Mouse (Mus musculus): ENCODE results near the gene 1700029J07Rik.
A peak's percentile ranks its signal among the peaks of the same experiment; 100 is the strongest.

Gene 1700029J07Rik

DNA sequence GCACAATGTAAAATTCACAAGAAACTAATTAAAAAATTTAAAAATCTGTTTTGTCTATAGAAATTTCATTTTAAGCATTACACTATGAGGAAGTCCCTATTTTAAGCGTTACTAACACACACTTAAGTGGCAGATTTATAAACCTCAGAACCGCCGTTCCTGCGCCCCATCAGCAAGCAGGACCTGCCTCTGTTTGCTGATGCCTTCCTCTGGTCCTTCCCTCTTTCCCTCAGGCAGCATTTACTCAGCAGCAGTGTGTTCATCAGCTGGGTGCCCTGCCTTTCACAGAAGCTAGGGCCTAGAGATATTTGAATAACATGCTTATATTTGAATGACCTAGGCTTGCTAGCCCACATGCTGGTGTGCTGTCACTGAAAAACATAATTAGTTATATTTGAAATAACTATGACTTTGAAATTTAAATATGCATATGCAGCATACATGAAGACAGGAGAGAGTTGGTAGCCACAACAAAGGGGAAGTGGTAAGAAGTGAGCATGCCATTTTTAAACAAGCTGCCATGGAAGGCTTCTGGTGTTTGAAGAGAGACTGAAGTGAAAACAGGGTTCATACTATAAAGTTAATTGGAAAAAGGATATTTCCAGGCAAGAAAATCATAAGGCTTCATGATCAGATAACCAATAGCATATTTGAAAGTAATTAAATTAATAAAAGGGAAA, 15.7 kb upstream of the 1700029J07Rik start:
- no peak for TF ChIP-seq GATA4 (IDR thresholded peaks at IDR 0.05; ENCODE audit: insufficient replicate concordance, low read length)

DNA sequence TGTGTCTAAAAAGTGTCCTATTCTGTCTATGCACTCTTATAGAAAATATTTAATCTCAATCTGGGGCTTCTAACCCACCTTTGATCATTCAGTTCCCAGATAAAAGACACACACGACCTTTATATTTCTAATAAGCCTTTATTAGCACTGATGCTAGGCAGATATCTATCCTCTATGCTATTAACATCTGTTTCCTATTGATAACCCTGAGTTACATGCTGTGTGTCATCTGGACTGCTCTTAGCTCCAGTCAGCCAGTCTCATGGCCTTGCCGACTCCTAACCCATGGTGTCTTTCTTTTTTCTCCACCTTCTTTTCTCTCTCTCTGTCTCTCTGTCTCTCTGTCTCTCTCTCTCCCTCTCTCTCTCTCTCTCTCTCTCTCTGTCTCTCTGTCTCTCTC, 13.1 kb upstream of the 1700029J07Rik start:
- TF ChIP-seq GATA4 (IDR thresholded peaks at IDR 0.05; ENCODE audit: insufficient replicate concordance, low read length) = no peak

DNA sequence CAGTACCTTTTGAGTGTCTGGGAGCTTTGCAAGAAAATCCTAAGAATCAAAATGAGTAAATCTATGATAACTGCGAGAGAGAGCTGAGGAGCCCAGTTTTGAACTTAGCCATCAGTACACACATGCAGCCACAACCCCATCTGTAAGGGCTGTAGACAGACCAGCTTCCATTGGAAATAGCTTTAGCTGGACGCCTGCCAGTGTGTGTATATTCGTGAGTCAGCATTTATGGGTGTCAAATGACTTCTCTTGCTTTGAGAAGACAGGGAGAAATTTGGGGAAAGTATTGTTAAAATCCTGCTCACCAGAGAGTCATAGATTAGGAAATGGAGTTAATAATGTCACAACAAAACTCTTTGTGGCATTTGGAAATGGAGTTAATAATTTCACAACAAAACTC, 11.6 kb upstream of the 1700029J07Rik start:
- no peak for TF ChIP-seq GATA4 (IDR thresholded peaks at IDR 0.05; ENCODE audit: insufficient replicate concordance, low read length)

DNA sequence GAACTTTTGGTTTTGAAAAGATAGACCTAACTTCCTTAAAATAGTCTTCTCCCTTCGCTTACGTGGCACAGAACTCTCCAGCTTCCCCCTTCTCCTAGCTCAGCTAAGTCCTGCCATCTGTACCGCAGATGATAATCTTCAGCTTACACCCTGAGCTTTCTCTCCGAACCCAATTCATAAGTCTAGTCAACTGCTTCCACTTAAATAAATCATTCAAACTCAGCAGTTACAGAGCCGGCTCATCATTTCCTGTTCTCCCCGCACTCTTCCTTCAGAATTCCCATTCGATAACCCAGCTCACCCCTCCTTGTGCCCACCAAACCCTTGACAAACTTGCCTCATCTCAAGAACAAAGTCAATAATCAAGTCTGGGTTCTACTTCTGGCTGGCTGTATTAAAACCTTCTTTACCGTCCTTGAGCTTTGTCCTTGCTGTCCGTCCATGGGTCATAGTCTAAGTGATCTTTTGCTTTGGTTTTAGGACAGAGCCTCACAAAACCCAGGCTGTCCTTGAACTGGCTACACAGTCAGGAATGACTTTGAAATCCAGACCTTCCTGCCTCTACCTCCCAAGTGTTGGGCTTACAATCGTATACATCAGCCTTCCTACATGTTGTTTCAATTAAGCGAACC, 901 bp upstream of the 1700029J07Rik start:
- no peak for TF ChIP-seq GATA4 (IDR thresholded peaks at IDR 0.05; ENCODE audit: insufficient replicate concordance, low read length)

DNA sequence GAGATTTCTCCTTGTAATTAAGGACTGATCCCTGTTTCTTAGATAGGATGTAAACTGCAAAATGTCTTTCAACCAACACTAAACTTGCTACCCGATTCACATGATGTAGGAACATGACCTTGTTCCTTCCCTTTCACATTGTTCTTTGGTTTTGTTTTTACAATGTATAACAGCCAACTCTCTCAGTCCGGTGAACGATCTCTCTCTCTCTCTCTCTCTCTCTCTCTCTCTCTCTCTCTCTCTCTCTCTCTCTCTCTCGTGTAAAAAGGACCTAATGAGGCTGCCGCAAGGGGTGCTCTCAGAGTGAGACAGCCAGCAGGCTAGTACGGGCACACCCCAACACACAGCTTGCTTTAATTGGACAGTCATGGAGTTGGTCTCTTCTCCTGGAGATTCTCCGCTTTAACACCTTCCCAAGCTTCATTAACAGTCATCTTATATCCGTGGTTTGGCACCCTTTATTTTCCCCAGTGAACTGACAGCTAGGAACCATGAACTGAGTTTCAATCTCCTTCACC, 1.0 kb downstream of the 1700029J07Rik start:
- TF ChIP-seq GATA4 (IDR thresholded peaks at IDR 0.05; ENCODE audit: insufficient replicate concordance, low read length) = no peak

DNA sequence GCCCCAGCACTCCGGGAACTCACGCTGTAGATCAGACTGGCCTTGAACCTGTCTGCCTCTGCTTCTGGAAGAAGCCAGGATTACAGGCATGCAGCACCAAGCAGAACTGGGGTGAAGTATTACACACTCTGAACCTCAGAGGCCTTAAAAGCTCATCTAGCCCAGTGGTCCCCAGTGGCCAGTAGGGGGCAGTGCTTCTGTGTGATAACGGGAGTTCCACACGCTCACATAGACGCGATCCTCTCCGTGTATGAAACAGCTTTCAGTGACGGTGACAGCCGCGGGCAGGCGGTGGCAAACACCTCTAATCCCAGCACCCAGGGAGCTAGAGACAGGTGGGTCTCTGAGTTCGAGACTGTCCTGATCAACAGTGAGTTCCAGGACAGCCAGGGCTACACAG, 4.2 kb downstream of the 1700029J07Rik start:
- no peak for TF ChIP-seq GATA4 (IDR thresholded peaks at IDR 0.05; ENCODE audit: insufficient replicate concordance, low read length)

DNA sequence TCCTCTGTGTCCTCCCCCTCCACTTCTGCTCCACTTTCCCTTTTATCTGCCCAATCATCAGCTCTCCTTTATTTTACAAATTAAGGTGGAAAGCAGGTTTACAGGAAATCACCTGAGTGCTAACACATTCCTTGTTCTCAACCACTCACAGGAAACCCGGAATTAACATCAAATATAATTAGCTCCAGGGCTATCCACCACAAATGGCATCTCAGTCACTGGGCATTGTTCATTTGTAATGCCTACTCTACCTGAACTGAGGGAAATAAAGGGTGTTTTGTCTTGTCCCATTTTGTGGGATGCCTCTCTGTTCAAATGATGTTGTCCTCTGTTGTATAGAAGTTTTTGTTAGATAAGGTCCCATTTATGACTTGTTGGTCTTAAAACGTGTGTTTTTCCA, 24.4 kb downstream of the 1700029J07Rik start:
- TF ChIP-seq GATA4 (IDR thresholded peaks at IDR 0.05; ENCODE audit: insufficient replicate concordance, low read length) = no peak

DNA sequence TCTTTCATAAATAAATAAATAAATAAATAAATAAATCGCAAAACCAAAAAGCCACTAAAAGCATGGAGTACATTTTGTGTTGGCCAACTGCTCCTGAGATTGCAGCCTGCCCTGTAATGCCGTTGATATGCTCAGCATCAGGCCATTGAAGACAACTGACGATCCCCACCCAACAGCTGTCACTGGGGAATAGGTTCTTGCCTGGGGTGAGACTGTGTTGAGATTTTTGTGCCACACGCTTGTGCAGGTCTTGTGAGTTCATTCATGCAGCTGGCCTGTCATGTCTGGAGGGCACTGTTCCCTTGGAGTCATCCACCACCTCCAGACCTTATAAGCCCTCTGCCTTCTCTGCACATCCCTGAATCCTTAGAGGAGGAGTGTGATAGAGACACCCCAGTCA, 28.8 kb downstream of the 1700029J07Rik start:
- TF ChIP-seq GATA4 (IDR thresholded peaks at IDR 0.05; ENCODE audit: insufficient replicate concordance, low read length) = no peak

DNA sequence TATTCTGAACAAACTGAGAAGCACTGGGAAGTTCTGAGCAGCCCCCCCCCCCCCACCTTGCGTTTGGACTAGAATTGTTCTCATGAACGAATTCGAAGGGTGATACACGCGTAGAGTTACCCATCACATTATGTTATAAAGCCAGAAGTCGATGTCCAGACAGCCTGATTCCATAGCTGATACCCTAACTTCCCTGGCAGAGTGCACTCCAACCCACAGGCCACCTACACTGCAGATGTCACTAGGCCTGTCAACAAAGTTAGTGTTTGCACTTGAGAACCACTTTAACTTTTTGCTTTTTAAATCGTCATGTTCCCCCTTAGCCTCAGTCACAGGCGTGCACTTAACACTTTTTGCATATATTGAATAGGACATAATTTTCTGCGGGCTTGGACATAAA, 38.1 kb downstream of the 1700029J07Rik start:
- no peak for TF ChIP-seq GATA4 (IDR thresholded peaks at IDR 0.05; ENCODE audit: insufficient replicate concordance, low read length)

DNA sequence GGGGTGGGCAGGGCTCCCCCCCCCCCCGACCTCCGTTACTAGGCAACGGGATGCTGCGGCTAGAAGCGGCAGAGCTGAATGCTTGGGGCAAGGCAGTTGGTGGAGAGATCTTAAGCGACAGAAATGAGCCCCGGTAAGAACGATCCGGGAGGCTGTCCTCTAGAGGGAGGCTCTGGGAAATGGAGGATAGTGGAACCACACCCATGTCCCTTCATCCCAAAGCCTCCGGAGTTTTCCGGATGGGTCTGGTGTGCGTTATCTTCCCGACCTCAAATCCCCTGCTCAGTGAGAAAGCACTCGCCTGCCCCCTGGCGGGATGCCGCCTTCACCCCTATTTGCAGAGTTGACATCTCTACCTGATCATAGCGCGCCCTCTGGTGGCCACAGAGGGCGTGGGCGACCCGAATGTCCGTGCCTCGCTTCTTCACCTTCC, 40.5 kb downstream of the 1700029J07Rik start, which contains the start of gene Ccdc110:
Gene Ccdc110, plus strand, starts transcription at position 38 of the 433 bp plus-strand sequence.
- peak; percentile 83; the same call in 1 of the 2 replicates for TF ChIP-seq GATA4 (IDR thresholded peaks at IDR 0.05; ENCODE audit: insufficient replicate concordance, low read length)

DNA sequence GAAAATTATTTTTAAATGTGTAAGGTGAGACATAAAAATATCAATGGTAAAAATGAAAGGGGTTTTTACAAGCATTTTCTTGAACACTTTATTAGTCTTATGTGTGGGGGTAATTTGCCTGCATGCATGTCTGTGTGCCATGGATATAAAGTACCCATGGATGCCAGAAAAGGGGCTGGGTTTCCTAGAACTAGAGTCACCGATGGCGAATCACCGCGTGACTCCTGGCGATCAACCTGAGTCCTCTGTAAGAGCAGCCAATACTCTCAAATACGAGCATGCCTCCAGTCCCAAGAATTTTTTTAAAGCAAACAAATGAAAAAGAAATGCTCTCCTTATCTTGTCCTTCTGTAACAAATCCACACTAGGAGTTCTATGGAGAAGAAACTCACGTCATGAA, 52.9 kb downstream of the 1700029J07Rik start:
- TF ChIP-seq GATA4 (IDR thresholded peaks at IDR 0.05; ENCODE audit: insufficient replicate concordance, low read length) = no peak

DNA sequence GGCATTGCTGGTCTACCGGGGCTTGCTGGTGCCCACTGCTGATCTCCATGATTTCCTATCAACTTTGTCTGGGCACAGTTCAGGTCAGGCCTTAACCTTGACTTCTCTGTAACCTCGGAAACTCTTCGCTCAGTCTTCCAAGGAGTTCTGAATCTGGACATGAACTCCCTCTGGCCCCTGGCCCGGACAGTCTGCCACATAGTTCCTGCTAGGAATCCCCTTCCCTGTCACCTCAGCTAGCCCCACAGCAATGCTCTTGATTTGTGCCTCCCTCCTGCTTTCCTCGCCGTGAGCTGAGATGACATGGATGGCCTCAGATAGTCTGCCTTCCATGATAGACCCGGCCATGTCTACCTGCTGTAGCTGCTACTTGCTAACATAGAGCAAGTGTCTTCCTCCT, 54.7 kb downstream of the 1700029J07Rik start:
- no peak for TF ChIP-seq GATA4 (IDR thresholded peaks at IDR 0.05; ENCODE audit: insufficient replicate concordance, low read length)

DNA sequence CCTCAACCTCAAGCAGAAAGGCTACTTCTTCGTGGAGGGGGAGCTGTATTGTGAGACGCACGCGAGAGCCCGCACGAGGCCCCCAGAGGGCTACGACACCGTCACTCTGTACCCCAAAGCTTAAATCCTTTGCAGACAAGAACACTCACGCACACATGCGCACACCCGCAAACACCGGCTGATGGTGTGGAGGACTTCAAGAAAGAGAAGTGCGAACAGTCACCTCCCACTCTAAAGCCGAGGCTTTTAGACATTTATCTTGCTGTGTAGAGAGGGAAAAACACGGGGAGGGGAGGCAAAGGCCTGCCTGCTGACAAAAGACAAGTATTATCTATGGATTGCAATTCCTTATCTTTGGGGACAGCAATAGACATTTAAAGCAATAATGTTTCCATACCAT, 56.2 kb downstream of the 1700029J07Rik start:
- no peak for TF ChIP-seq GATA4 (IDR thresholded peaks at IDR 0.05; ENCODE audit: insufficient replicate concordance, low read length)

DNA sequence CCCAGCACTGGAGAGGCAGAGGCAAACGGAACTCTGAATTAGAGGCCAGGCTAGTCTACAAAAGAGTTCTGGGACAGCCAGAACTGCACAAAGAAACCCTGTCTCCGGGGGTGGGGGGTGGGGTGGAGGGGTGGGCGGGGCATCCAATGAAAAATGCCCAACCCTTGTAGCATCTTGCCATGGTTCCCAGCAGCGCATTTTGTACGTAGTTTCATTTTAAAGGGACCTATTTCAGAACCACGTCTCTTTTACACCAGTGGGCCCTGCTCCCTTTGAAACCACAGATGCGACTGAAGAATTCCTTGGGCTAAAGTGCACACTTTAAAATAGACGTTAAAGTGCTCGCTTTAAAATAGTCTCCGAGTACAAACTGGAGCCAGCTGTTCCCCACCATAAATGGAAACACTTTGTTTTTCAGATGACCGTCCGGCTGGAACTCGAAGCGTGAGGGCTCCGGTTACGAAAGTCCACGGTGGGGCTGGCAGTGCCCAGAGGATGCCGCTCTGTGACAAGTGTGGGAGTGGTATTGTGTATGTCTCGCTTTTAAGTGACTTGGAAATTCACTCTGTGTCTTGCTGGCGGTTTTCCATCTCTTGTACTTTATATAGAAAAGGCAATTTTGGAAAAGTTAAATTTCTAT, 57.9 kb downstream of the 1700029J07Rik start:
- no peak for TF ChIP-seq GATA4 (IDR thresholded peaks at IDR 0.05; ENCODE audit: insufficient replicate concordance, low read length)

DNA sequence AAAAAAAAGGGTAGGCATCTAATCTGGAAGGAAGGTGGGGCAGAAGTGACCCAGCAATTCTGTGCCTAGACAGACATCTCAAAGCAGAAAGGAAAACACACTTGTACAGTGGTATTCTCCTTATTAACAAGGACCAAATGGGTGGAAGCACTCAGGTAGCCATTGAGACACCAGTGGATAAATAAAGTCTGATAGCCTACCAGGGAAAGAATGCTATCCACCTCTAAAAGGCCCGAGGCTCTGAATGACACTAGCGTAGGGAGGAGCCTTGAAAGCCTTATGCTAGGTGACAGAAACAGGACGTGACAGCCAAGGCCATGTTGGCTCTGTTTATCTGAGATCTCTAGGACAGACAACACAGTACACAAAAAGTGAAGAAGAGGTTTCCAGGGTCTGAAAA, 58.6 kb downstream of the 1700029J07Rik start:
- TF ChIP-seq GATA4 (IDR thresholded peaks at IDR 0.05; ENCODE audit: insufficient replicate concordance, low read length) = no peak

DNA sequence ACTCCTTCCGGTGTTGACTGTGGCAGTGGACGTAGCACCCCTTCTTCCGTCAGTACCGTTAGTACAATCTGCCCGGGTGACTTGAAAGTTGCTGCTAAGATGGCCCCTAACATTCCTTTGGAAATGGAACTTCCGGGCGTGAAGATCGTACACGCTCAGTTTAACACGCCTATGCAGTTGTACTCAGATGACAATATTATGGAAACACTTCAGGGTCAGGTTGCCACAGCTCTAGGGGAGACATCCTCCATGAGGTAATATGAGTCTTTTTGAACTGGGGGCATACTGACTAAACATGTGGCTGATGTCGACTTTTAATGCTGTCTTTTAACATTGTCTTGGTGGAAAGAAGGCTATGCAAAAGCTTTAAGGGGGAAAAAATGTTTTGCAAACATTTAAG, 61.3 kb downstream of the 1700029J07Rik start:
- no peak for TF ChIP-seq GATA4 (IDR thresholded peaks at IDR 0.05; ENCODE audit: insufficient replicate concordance, low read length)
